Mouse (Mus musculus) E14TG2a.4 (cell line): ENCODE measurements around the gene Dek.

Source experiments
- CTCF ChIP-seq: conservative IDR thresholded peaks from 2 replicates; pipeline ENCODE4 v1.5.1; 2014; ENCODE audit warnings: low read length
- NANOG ChIP-seq: IDR thresholded peaks from 2 replicates; pipeline ENCODE4 v1.6.1; 2014; ENCODE audit warnings: borderline replicate concordance, low read length, mixed read lengths
- POU5F1 ChIP-seq: IDR thresholded peaks from 2 replicates; pipeline ENCODE4 v1.6.1; 2014; ENCODE audit warnings: low read length, borderline replicate concordance

GRCm38 (mm10) chr13:47043030-47043680 lies 62.8 kb downstream of the Dek start, which contains the start of gene Kdm1b:
- TF ChIP-seq CTCF (no peak), NANOG (no peak), POU5F1 (no peak)
